Comparison of ENCODE assay signal across 9 mouse cellular contexts in the genomic region with DNA sequence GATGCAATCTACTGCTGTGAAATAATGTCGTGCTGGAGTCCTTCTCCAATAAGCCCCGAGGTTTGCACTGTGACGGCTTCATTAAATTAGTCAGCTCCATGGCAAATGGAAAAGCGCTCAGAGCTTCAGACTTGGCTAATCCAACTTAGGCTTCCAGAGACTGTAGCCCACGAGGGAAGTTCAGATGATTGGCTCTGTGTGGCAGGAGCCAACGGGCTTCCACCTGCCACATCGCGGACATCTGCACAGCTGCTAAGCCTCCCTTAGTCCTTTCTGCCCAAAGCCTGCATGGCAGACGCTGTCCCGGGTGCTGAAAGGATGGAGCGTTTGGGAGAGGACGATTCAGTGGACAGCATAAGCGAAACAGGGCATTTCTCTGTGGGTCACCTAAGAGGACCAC.
DNase-seq lines count a peak whose midpoint lies in the region; ATAC-seq lines count a peak whose summit lies in the region.
"Had no signal": no experiment of that assay in that cellular context is flagged by ENCODE, and none has a peak within 500 bp of the region (broad histone marks: within the 10 kb centered on the region; RNA-seq: fewer than 3 reads in every experiment).

No protein-coding gene starts in this region.

- H3K36me3 ChIP-seq in midbrain, embryonic 14.5 days (ENCODE audit: control insufficient read depth, insufficient read depth, low read length), result no peaks in the 10 kb centered on the region
- H3K36me3 ChIP-seq: embryonic facial prominence, embryonic 12.5 days; liver, embryonic 13.5 days had no signal

- peaks cover 20% of the 10 kb centered on the region for H3K4me1 ChIP-seq in midbrain, embryonic 14.5 days (ENCODE audit: control insufficient read depth, insufficient read depth, low read length)
- H3K4me1 ChIP-seq: embryonic facial prominence, embryonic 12.5 days; liver, embryonic 13.5 days had no signal

- H3K27me3 ChIP-seq in midbrain, embryonic 14.5 days (ENCODE audit: control insufficient read depth, insufficient read depth, low read length), result no peaks in the 10 kb centered on the region
- H3K27me3 ChIP-seq: embryonic facial prominence, embryonic 12.5 days; liver, embryonic 13.5 days had no signal

- WGBS in midbrain, embryonic 14.5 days, result 13% methylated on average over 13 of the region's 13 CpGs

- H3K27ac ChIP-seq in midbrain, embryonic 14.5 days (replicated peaks; ENCODE audit: low read depth, low read length), result peak overlapping the region; percentile 67; the same call in 1 of the 2 replicates
- H3K27ac ChIP-seq: embryonic facial prominence, embryonic 12.5 days; liver, embryonic 13.5 days had no signal

- H3K4me3 ChIP-seq in midbrain, embryonic 14.5 days (replicated peaks; ENCODE audit: low read depth, low read length), result no peak overlapping the region
- H3K4me3 ChIP-seq: embryonic facial prominence, embryonic 12.5 days; liver, embryonic 13.5 days had no signal

- 0 out of 4 replicates have a peak, but pooled peaks have one; percentile 17 to 62 for ATAC-seq in hematopoietic stem cell, adult 5-6 weeks (replicated peaks in 1 of 2; ENCODE audit: insufficient read depth in 1 of 2, low FRiP score in 2 of 2, low TSS enrichment in 1 of 2, low read depth in 1 of 2, poor library complexity in 2 of 2, severe bottlenecking in 2 of 2)
- 0 out of 2 replicates have a peak, but pooled peaks have one; percentile 22 for ATAC-seq in midbrain, embryonic 14.5 days (ENCODE audit: low FRiP score, low TSS enrichment)
- no peak for ATAC-seq in monocyte, adult 5-6 weeks (replicated peaks; ENCODE audit: insufficient number of reproducible peaks, low FRiP score, low TSS enrichment, poor library complexity, severe bottlenecking)

- no peak overlapping the region; the same call in 1 of the 2 replicates for H3K9ac ChIP-seq in midbrain, embryonic 14.5 days (replicated peaks; ENCODE audit: low read length)
- H3K9ac ChIP-seq: embryonic facial prominence, embryonic 12.5 days; liver, embryonic 13.5 days had no signal

- peak overlapping the region; percentile 39 for H3K4me2 ChIP-seq in midbrain, embryonic 14.5 days (ENCODE audit: low read length)
- H3K4me2 ChIP-seq: embryonic facial prominence, embryonic 12.5 days; liver, embryonic 13.5 days had no signal

- peak; percentile 24 to 66 for DNase-seq in spleen, postnatal 4 days (ENCODE audit: low spot score in 2 of 2)
- no peak for DNase-seq in spleen, adult 18-20 months
- DNase-seq in brain, adult 2 months (ENCODE audit: low read depth, low spot score), result peak; percentile 29
- DNase-seq in midbrain, embryonic 14.5 days, result peak; percentile 73
- DNase-seq in left cerebral cortex, adult 8-10 months (ENCODE audit: low spot score in 2 of 2), result no peak
- DNase-seq: liver, embryonic 13.5 days had no signal

- no peaks in the 10 kb centered on the region for H3K9me3 ChIP-seq in midbrain, embryonic 14.5 days (ENCODE audit: control insufficient read depth, low read length)
- H3K9me3 ChIP-seq: embryonic facial prominence, embryonic 12.5 days; liver, embryonic 13.5 days had no signal

Comparison
In these comparisons a context has a peak if more than half of its experiments do, and no peak if none do; other contexts are left out.
1. DNase-seq: peak in spleen, postnatal 4 days (2 of 2), brain, adult 2 months (single experiment) and midbrain, embryonic 14.5 days (single experiment); none in spleen, adult 18-20 months (0 of 2) and left cerebral cortex, adult 8-10 months (0 of 2).